Mouse (Mus musculus) G1E (cell line): Measurements from ENCODE around the gene Ripply1. TPM values are rescaled to one million over a fixed set of nuclear protein-coding genes. Genes with fewer than 3 reads are reported as not detected.

Source experiments
- ATAC-seq: 2 replicates; pipeline ENCODE4 v1.8.0; 2016; ENCODE audit warnings: mild to moderate bottlenecking; ENCODE audit not compliant: insufficient number of reproducible peaks, poor library complexity, low FRiP score, severe bottlenecking; ENCODE audit errors: extremely low read depth
- DNase-seq: peaks from one replicate; pipeline ENCODE4 v3.0.0; 2012; ENCODE audit warnings: low spot score
- H3K27me3 ChIP-seq: 2 replicates; pipeline ENCODE4 v1.6.1; 2012; ENCODE audit warnings: mild to moderate bottlenecking, low read length, inconsistent platforms; ENCODE audit not compliant: insufficient read depth
- H3K36me3 ChIP-seq: replicated peaks from 2 replicates; pipeline ENCODE3; 2012; ENCODE audit warnings: mild to moderate bottlenecking, inconsistent platforms
- H3K4me1 ChIP-seq: 2 replicates; pipeline ENCODE4 v1.6.1; 2012; ENCODE audit warnings: low read depth, low read length, inconsistent platforms, mixed read lengths; ENCODE audit not compliant: insufficient read depth
- H3K4me3 ChIP-seq: 2 replicates; pipeline ENCODE4 v1.5.1; 2012; ENCODE audit warnings: low read depth, mild to moderate bottlenecking, inconsistent platforms, low read length, moderate library complexity, mixed read lengths
- H3K9me3 ChIP-seq: replicated peaks from 2 replicates; pipeline ENCODE4 v1.6.1; 2012; ENCODE audit warnings: inconsistent platforms
- CTCF ChIP-seq: IDR thresholded peaks from 2 replicates; pipeline ENCODE4 v1.5.1; 2012; ENCODE audit warnings: low read depth, low read length, inconsistent platforms, mixed read lengths
- GATA1 ChIP-seq: IDR thresholded peaks from 2 replicates; pipeline ENCODE4 v1.6.1; 2012; ENCODE audit warnings: borderline replicate concordance, low read length, inconsistent platforms, mixed read lengths
- GATA2 ChIP-seq: IDR thresholded peaks from 2 replicates; pipeline ENCODE4 v1.6.1; 2012; ENCODE audit warnings: low read depth, low read length, inconsistent platforms, borderline replicate concordance
- POLR2AphosphoS5 ChIP-seq: IDR thresholded peaks from 2 replicates; pipeline ENCODE4 v1.6.1; 2012; ENCODE audit warnings: low read depth, low read length, inconsistent platforms; ENCODE audit not compliant: insufficient replicate concordance
- TAL1 ChIP-seq: conservative IDR thresholded peaks from 2 replicates; pipeline ENCODE4 v1.6.1; 2012; ENCODE audit warnings: low read depth, low read length, inconsistent platforms, mixed read lengths
- polyA plus RNA-seq: library from polyadenylated mRNA; stranded (reverse); fragments of >175 nt; gene quantifications from 2 replicates; pipeline ENCODE4 v1.2.3, GENCODE M21; 2012
- total RNA-seq, 2 experiments: library from RNA; stranded (forward) in 1 of 2; stranded (reverse) in 1 of 2; fragments of 200-1000 nt in 1 of 2; fragments of >200 nt in 1 of 2; fragmentation: Nextera tagmentation in 1 of 2; gene quantifications; 2 replicates each; pipeline ENCODE4 v1.2.3; 2014 to 2017

Gene Ripply1
- total RNA-seq (2014; fragmentation: Nextera tagmentation) (not detected in 2 replicates), total RNA-seq (2017) (not detected in 2 replicates), polyA plus RNA-seq (0.74 and 0.92 TPM in 2 replicates)

DNA sequence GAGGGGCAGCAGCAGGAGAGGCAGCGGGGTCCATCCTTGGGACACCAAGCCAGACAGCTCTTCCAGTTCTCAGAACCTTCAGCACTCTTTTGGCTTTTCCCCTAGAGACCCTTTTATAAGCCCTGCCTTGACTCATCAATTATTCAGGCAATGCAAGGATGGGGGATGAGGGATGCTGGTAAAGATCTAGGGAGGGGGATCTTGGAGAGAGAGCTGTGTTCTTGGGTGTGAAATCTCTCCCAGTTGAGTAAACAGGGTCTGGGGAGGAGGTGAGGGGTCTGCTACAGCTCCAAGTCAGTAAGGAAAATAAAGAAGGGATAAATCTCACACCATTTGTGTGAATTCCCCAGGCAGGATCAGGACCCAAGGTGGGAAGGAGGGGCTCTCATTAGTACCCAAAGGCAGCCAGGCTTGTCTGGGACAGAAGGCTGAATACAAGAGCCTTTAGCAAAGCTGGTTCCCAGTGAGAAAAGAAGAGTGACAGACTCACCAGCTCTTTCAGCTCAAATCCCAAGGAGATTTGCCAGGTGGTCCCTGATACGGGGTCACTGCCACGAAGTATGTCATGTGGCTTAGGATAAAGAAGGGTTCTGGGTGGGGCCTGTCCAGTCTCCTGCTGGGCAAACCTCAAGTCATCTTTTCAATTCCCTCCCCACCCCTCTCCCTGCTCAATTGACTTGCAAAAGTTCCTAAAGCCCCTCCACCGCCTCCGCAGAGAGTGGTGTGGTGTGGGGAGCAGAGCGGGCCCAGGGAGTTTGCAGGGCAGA lies at the start of gene Ripply1:
TSS of gene Ripply1 (minus strand) at position 76 of the 767 bp plus-strand sequence.
- ATAC-seq (no peak), DNase-seq (no peak)
- no peaks in the 10 kb centered on the region for H3K27me3 ChIP-seq
- no peaks in the 10 kb centered on the region for H3K36me3 ChIP-seq
- H3K4me1 ChIP-seq: peaks cover 57% of the 10 kb centered on the region
- no peak within 1 kb of the TSS for H3K4me3 ChIP-seq
- no peak for TF ChIP-seq POLR2AphosphoS5
- no peak for TF ChIP-seq GATA2
- no peak for TF ChIP-seq GATA1
- no peaks in the 10 kb centered on the region for H3K9me3 ChIP-seq

- no peaks in the 10 kb centered on the region for H3K9me3 ChIP-seq
- ATAC-seq (no peak), DNase-seq (no peak)
- TF ChIP-seq POLR2AphosphoS5 (no peak), GATA2 (no peak), TAL1 (no peak), CTCF (no peak), GATA1 (no peak)
- peaks cover 11% of the 10 kb centered on the region for H3K4me1 ChIP-seq
- peaks cover 35% of the 10 kb centered on the region for H3K36me3 ChIP-seq
- H3K27me3 ChIP-seq: no peaks in the 10 kb centered on the region
- no peak overlapping the region for H3K4me3 ChIP-seq
Measured at GRCm38 (mm10) chrX:139828363-139829092, 46.4 kb upstream of the Ripply1 start.

GRCm38 (mm10) chrX:139826926-139827325 lies 44.8 kb upstream of the Ripply1 start:
- Histone ChIP-seq H3K4me3 (no peak overlapping the region), H3K9me3 (no peaks in the 10 kb centered on the region), H3K4me1 (peaks cover 11% of the 10 kb centered on the region), H3K27me3 (no peaks in the 10 kb centered on the region), H3K36me3 (peaks cover 44% of the 10 kb centered on the region)
- no peak for TF ChIP-seq GATA2
- TF ChIP-seq POLR2AphosphoS5: no peak
- no peak for TF ChIP-seq CTCF
- no peak for TF ChIP-seq TAL1
- no peak for TF ChIP-seq GATA1
- no peak for DNase-seq
- ATAC-seq: no peak

DNA sequence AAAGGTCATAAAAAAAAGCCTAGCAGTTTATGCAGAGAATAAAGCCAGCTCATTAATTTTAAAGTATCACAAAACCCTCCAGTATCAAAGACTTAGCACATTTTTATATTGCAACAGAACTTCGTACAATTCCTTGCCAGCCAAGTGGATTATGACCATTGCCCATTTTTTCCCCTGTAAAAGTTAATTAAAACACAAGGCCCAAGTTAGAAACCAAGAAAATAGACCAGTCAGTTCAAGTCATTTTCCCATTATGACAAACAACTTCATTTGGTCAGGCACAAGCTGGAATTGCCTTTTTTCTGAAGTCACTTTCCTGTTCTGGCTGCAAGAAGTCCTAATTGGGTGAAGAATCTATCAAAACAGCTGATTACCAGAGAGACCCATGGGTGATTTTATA lies 43.2 kb upstream of the Ripply1 start:
- DNase-seq: no peak
- peaks cover 49% of the 10 kb centered on the region for H3K36me3 ChIP-seq
- peaks cover 13% of the 10 kb centered on the region for H3K4me1 ChIP-seq
- no peaks in the 10 kb centered on the region for H3K9me3 ChIP-seq
- no peak for ATAC-seq
- no peaks in the 10 kb centered on the region for H3K27me3 ChIP-seq
- H3K4me3 ChIP-seq: no peak overlapping the region
- TF ChIP-seq GATA2 (no peak), CTCF (no peak), POLR2AphosphoS5 (no peak), TAL1 (no peak), GATA1 (no peak)

GRCm38 (mm10) chrX:139815201-139815600 lies 33.0 kb upstream of the Ripply1 start:
- peaks cover 48% of the 10 kb centered on the region for H3K4me1 ChIP-seq
- no peak for ATAC-seq

More at GRCm38 (mm10) chrX:139815201-139815600, 33.0 kb upstream of the Ripply1 start:
- peaks cover under 1% of the 10 kb centered on the region for H3K36me3 ChIP-seq
- TF ChIP-seq POLR2AphosphoS5 (no peak), CTCF (no peak), GATA1 (no peak), TAL1 (no peak), GATA2 (no peak)
- no peaks in the 10 kb centered on the region for H3K9me3 ChIP-seq
- H3K4me3 ChIP-seq: no peak overlapping the region
- no peak for DNase-seq
- no peaks in the 10 kb centered on the region for H3K27me3 ChIP-seq
